Mouse (Mus musculus) neural tube, embryonic 12.5 days (tissue): ENCODE measurements around the gene Clptm1l. TPM values are rescaled to one million over a fixed set of nuclear protein-coding genes. Genes with fewer than 3 reads are reported as not detected.

Experiments used
- ATAC-seq: fragments of 200-750 bp; cut with Nextera tagmentation; 2 replicates; pipeline ENCODE4 v1.8.0; 2017; ENCODE audit warnings: low read depth, mild to moderate bottlenecking, moderate TSS enrichment, moderate library complexity; ENCODE audit not compliant: low FRiP score
- H3K27ac ChIP-seq: fragments of 300-500 bp; sonication (generic); 2 replicates; pipeline ENCODE4 v1.5.1; 2016
- H3K27me3 ChIP-seq: fragments of 300-500 bp; sonication (generic); replicated peaks from 2 replicates; pipeline ENCODE4 v1.6.1; 2016; ENCODE audit warnings: mild to moderate bottlenecking
- H3K36me3 ChIP-seq: fragments of 300-500 bp; sonication (generic); 2 replicates; pipeline ENCODE4 v1.6.1; 2016; ENCODE audit warnings: mild to moderate bottlenecking
- H3K4me1 ChIP-seq: fragments of 300-500 bp; sonication (generic); 2 replicates; pipeline ENCODE4 v1.6.1; 2016
- H3K4me2 ChIP-seq: fragments of 300-500 bp; sonication (generic); replicated peaks from 2 replicates; pipeline ENCODE4 v1.6.1; 2016; ENCODE audit warnings: mild to moderate bottlenecking
- H3K4me3 ChIP-seq: fragments of 300-500 bp; sonication (generic); 2 replicates; pipeline ENCODE4 v1.5.1; 2016
- H3K9ac ChIP-seq: fragments of 300-500 bp; sonication (generic); 2 replicates; pipeline ENCODE4 v1.6.1; 2016; ENCODE audit warnings: mild to moderate bottlenecking
- H3K9me3 ChIP-seq: fragments of 300-500 bp; sonication (generic); 2 replicates; pipeline ENCODE4 v1.6.1; 2016; ENCODE audit warnings: mild to moderate bottlenecking
- WGBS: fragments of 180-500 bp; shearing (Covaris S2); methylation state at CpG from one replicate; pipeline ENCODE4 v1.1.7; 2016; 5-methylcytosine and 5-hydroxymethylcytosine counted together
- polyA plus RNA-seq: library from polyadenylated mRNA; unstranded; fragments of >200 nt; fragmentation: Nextera tagmentation; extraction: Ambion mirVana; gene quantifications from 2 replicates; pipeline ENCODE4 v1.2.1, GENCODE M21; 2016

Clptm1l gene
- 124 and 134 TPM in 2 replicates for polyA plus RNA-seq

- H3K9ac ChIP-seq, result peak within 1 kb of the TSS; percentile 79
- H3K27me3 ChIP-seq, result 0 out of 2 replicates have a peak, but pooled peaks cover 2% of the 10 kb centered on the region
- H3K36me3 ChIP-seq, result peaks cover 26% of the 10 kb centered on the region
- under 1% methylated on average over 53 of the region's 53 CpGs for WGBS
- H3K27ac ChIP-seq, result no peak within 1 kb of the TSS; the same call in 1 of the 2 replicates
- H3K4me1 ChIP-seq, result peaks cover 13% of the 10 kb centered on the region
- H3K4me3 ChIP-seq, result peak within 1 kb of the TSS; percentile 90
- peak; percentile 97 for ATAC-seq
- no peaks in the 10 kb centered on the region for H3K9me3 ChIP-seq
- H3K4me2 ChIP-seq, result peak within 1 kb of the TSS; percentile 97
These were observed at the start of gene Clptm1l for GRCm38 (mm10) chr13:73603522-73604155. Gene Clptm1l, plus strand, starts transcription at chr13:73604006.

DNA sequence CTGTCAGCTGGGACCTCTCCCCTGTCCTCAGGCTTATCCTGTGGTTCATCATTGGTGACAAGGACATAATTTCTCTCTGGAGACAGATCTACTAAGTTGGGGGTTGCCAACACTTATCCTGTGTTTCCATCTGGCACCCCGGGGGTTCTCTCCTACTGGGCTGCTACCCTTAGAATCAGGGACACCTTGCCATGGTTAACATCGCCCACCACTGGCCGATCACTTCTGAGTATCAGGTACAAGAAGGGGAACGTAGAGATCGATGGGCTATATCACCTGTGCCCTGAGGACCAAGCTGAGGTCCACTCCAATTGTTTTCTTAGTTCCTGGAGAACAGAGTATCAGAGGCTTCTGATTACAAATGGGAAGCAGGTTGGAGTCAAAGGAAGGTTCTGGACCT is 39.6 kb upstream of the Clptm1l start:
- H3K36me3 ChIP-seq, result no peaks in the 10 kb centered on the region
- no peak overlapping the region for H3K4me2 ChIP-seq
- WGBS, result 90% methylated on average over 5 of the region's 5 CpGs
- H3K4me1 ChIP-seq, result no peaks in the 10 kb centered on the region
- no peak for ATAC-seq
- H3K9ac ChIP-seq, result no peak overlapping the region
- no peaks in the 10 kb centered on the region for H3K9me3 ChIP-seq
- H3K4me3 ChIP-seq, result no peak overlapping the region
- no peak overlapping the region for H3K27ac ChIP-seq
- H3K27me3 ChIP-seq, result no peaks in the 10 kb centered on the region

DNA sequence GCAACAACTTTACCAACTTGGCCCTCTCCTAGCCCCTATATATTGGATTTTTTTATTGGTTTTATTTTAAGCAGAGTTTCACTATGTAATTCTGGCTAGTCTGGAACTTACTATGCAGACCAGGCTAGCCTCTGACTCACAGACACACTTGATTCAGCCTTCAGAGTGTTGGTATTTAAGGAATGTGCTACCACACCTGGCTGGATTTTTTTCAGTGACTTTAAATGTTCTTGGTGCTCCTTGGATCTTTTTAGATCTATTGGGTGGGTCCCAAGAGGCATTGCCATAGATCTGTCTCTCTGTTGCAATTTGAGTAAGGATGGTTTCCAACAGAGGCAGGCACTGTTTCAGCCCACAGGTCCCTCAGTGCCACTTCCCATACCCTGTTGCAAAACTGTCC is 28.8 kb upstream of the Clptm1l start:
- Histone ChIP-seq H3K9me3 (no peaks in the 10 kb centered on the region), H3K4me1 (no peaks in the 10 kb centered on the region), H3K36me3 (no peaks in the 10 kb centered on the region), H3K27me3 (0 out of 2 replicates have a peak, but pooled peaks cover 4% of the 10 kb centered on the region), H3K27ac (no peak overlapping the region), H3K4me2 (no peak overlapping the region), H3K9ac (no peak overlapping the region), H3K4me3 (no peak overlapping the region)
- no peak for ATAC-seq

- no peak overlapping the region for H3K27ac ChIP-seq
- ATAC-seq, result no peak
- no peak overlapping the region for H3K9ac ChIP-seq
- H3K36me3 ChIP-seq, result no peaks in the 10 kb centered on the region
- no peaks in the 10 kb centered on the region for H3K4me1 ChIP-seq
- 70% methylated on average over 2 of the region's 2 CpGs for WGBS
- no peak overlapping the region for H3K4me3 ChIP-seq
- H3K4me2 ChIP-seq, result no peak overlapping the region
- H3K9me3 ChIP-seq, result no peaks in the 10 kb centered on the region
- 0 out of 2 replicates have a peak, but pooled peaks cover 4% of the 10 kb centered on the region for H3K27me3 ChIP-seq
These were observed 26.5 kb upstream of the Clptm1l start for GRCm38 (mm10) chr13:73577277-73577676.

GRCm38 (mm10) chr13:73591488-73591887 is 12.3 kb upstream of the Clptm1l start:
- no peak overlapping the region for H3K4me3 ChIP-seq
- H3K36me3 ChIP-seq, result no peaks in the 10 kb centered on the region
- H3K9me3 ChIP-seq, result no peaks in the 10 kb centered on the region
- no peaks in the 10 kb centered on the region for H3K4me1 ChIP-seq
- H3K27me3 ChIP-seq, result peaks cover 3% of the 10 kb centered on the region; the same call in 1 of the 2 replicates
- no peak overlapping the region for H3K4me2 ChIP-seq
- H3K27ac ChIP-seq, result no peak overlapping the region
- no peak for ATAC-seq
- 81% methylated on average over 3 of the region's 3 CpGs for WGBS
- no peak overlapping the region for H3K9ac ChIP-seq

GRCm38 (mm10) chr13:73592546-73592945 is 11.3 kb upstream of the Clptm1l start:
- Histone ChIP-seq H3K9ac (no peak overlapping the region), H3K36me3 (no peaks in the 10 kb centered on the region), H3K27ac (no peak overlapping the region), H3K4me2 (no peak overlapping the region), H3K9me3 (no peaks in the 10 kb centered on the region), H3K4me1 (no peaks in the 10 kb centered on the region), H3K27me3 (peaks cover 3% of the 10 kb centered on the region; the same call in 1 of the 2 replicates), H3K4me3 (no peak overlapping the region)
- 46% methylated on average over 2 of the region's 2 CpGs for WGBS
- ATAC-seq, result no peak

- no peak for ATAC-seq
- no peaks in the 10 kb centered on the region for H3K9me3 ChIP-seq
- no peaks in the 10 kb centered on the region for H3K4me1 ChIP-seq
- H3K36me3 ChIP-seq, result no peaks in the 10 kb centered on the region
- H3K4me2 ChIP-seq, result no peak overlapping the region
- H3K9ac ChIP-seq, result no peak overlapping the region
- H3K27ac ChIP-seq, result no peak overlapping the region
- peaks cover 6% of the 10 kb centered on the region; the same call in 1 of the 2 replicates for H3K27me3 ChIP-seq
- 74% methylated on average over 4 of the region's 4 CpGs for WGBS
- H3K4me3 ChIP-seq, result no peak overlapping the region
These were observed 7.5 kb upstream of the Clptm1l start for GRCm38 (mm10) chr13:73596276-73596675.

- no peak for ATAC-seq
- H3K4me1 ChIP-seq, result peaks cover 13% of the 10 kb centered on the region
- no peak overlapping the region for H3K27ac ChIP-seq
- H3K4me2 ChIP-seq, result no peak overlapping the region
- no peak overlapping the region for H3K9ac ChIP-seq
- no peaks in the 10 kb centered on the region for H3K9me3 ChIP-seq
- no peaks in the 10 kb centered on the region for H3K36me3 ChIP-seq
- WGBS, result 88% methylated on average over 4 of the region's 4 CpGs
- no peak overlapping the region for H3K4me3 ChIP-seq
- H3K27me3 ChIP-seq, result peaks cover 2% of the 10 kb centered on the region; the same call in 1 of the 2 replicates
These were observed 3.6 kb upstream of the Clptm1l start for GRCm38 (mm10) chr13:73600217-73600616.

DNA sequence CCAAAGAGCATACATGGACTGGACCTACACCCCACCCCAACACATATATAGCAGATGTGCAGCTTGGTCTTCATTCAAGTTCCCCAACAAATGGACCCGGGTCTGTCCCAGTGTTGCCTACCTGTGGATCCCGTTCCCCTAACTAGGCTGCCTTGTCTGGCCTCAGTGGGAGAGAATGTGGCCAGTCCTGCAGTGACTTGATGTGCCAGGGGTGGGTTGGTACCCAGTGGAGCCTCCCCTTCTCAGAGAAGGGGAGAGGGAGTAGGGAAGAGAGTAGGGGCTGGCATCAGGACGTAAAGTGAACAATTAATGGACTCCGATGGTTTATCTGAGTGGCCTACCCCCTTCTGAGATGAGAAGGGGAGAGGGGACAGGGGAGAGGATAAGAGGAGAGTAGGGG is 760 bp upstream of the Clptm1l start:
- no peak overlapping the region for H3K27ac ChIP-seq
- peak overlapping the region; percentile 79 for H3K9ac ChIP-seq
- WGBS, result 61% methylated on average over 4 of the region's 4 CpGs
- H3K4me3 ChIP-seq, result peak overlapping the region; percentile 90
- 0 out of 2 replicates have a peak, but pooled peaks have one; percentile 17 for ATAC-seq
- peaks cover 13% of the 10 kb centered on the region for H3K4me1 ChIP-seq
- 0 out of 2 replicates have a peak, but pooled peaks cover 2% of the 10 kb centered on the region for H3K27me3 ChIP-seq
- H3K9me3 ChIP-seq, result no peaks in the 10 kb centered on the region
- H3K4me2 ChIP-seq, result peak overlapping the region; percentile 97
- peaks cover 20% of the 10 kb centered on the region for H3K36me3 ChIP-seq

DNA sequence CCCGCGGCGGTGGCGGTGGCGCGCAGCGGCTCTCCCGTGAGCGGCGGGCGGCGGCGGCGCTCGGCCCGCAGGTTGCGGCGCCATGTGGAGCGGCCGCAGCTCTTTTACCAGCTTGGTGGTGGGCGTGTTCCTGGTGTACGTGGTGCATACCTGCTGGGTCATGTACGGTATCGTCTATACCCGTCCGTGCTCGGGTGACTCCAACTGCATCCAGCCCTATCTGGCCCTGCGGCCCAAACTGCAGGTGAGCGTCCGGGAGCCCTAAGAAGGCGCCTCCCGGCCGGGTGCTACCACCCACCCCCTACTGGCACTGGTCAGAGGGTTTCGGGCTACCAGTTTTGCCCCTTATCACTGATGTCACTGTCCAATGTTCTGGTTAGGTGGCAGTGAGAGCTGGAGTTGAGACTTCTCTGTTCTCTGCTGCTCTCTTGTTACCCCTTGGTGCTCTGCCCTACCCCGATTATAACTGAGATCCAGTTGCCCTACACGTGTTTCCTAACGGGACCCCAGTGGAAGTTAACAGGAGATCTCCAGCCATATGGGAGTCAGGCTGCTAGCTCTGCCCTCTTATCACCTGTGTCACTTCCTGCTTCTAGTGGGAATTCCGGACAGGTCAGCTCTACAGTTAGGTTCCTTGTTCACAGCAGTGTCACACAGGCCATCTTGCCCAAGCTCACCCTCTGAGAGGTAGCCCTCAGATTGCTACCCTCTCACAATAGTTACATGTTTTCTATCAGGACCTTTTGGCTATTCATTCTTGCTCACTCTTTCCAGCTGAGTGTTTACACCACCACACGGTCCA is 551 bp downstream of the Clptm1l start:
- 4% methylated on average over 39 of the region's 39 CpGs for WGBS
- no peaks in the 10 kb centered on the region for H3K9me3 ChIP-seq
- peak overlapping the region; percentile 97 for H3K4me2 ChIP-seq
- ATAC-seq, result peak; percentile 83
- no peaks in the 10 kb centered on the region for H3K27me3 ChIP-seq
- peak overlapping the region; percentile 79 for H3K9ac ChIP-seq
- H3K4me3 ChIP-seq, result peak overlapping the region; percentile 90
- peaks cover 13% of the 10 kb centered on the region for H3K4me1 ChIP-seq
- peaks cover 33% of the 10 kb centered on the region for H3K36me3 ChIP-seq
- no peak overlapping the region; the same call in 1 of the 2 replicates for H3K27ac ChIP-seq

- Histone ChIP-seq H3K4me1 (no peaks in the 10 kb centered on the region), H3K36me3 (peaks cover 82% of the 10 kb centered on the region), H3K27ac (no peak overlapping the region), H3K4me2 (no peak overlapping the region), H3K4me3 (no peak overlapping the region), H3K9ac (no peak overlapping the region), H3K27me3 (no peaks in the 10 kb centered on the region), H3K9me3 (no peaks in the 10 kb centered on the region)
- ATAC-seq, result no peak
- WGBS, result 96% methylated on average over 5 of the region's 5 CpGs
These were observed 14.6 kb downstream of the Clptm1l start for GRCm38 (mm10) chr13:73618406-73618805.

DNA sequence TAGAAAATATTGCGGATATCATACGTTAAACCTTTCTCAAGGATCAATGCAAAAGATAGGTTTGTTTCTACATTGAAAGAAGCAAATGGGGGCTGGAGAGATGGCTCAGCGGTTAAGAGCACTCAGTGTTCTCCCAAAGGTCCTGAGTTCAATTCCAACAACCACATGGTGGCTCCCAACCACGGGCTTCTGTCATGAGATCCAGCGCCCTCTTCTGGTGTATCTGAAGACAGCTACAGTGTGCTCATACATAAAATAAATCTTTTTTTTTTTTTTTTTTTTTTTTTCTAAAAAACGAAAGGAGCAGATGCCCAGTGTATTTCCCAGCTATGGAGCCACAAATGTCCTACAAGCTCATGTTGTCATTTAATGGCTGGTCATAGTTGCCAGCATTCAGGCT is 16.8 kb downstream of the Clptm1l start:
- H3K4me1 ChIP-seq, result no peaks in the 10 kb centered on the region
- no peaks in the 10 kb centered on the region for H3K9me3 ChIP-seq
- no peak overlapping the region for H3K4me2 ChIP-seq
- no peak overlapping the region for H3K4me3 ChIP-seq
- no peak for ATAC-seq
- H3K27ac ChIP-seq, result no peak overlapping the region
- H3K36me3 ChIP-seq, result peaks cover 61% of the 10 kb centered on the region
- no peaks in the 10 kb centered on the region for H3K27me3 ChIP-seq
- 73% methylated on average over 6 of the region's 6 CpGs for WGBS
- no peak overlapping the region for H3K9ac ChIP-seq
